Mouse (Mus musculus): ENCODE measurements around the gene Cxcr5.

GRCm38 (mm10) chr9:44528340-44528739 lies 33.3 kb downstream of the Cxcr5 start:
- TF ChIP-seq GATA1 (IDR thresholded peaks at IDR 0.05; ENCODE audit: low read length) (no peak), TAL1 (IDR thresholded peaks at IDR 0.05; ENCODE audit: low read length) (no peak)
